Mouse (Mus musculus) spleen, adult 2 months (tissue): ENCODE results near the gene Pum3. TPM values are rescaled to one million over a fixed set of nuclear protein-coding genes. Genes with fewer than 3 reads are reported as not detected.

ENCODE experiments used
- DNase-seq, 2 experiments: peaks; one replicate each; pipeline versions ENCODE4 v3.0.0 to v3.0.0-alpha.2; 2012 to 2021; ENCODE audit warnings: low spot score in 2 of 2, low read depth in 1 of 2
- H3K27ac ChIP-seq: fragments of 200-500 bp; 2 replicates; pipeline ENCODE4 v1.5.1; 2012; ENCODE audit warnings: low read length, inconsistent platforms; ENCODE audit not compliant: insufficient read depth
- H3K27me3 ChIP-seq: fragments of 200-500 bp; 2 replicates; pipeline ENCODE4 v1.6.1; 2012; ENCODE audit warnings: mild to moderate bottlenecking, moderate library complexity, low read length, inconsistent platforms; ENCODE audit not compliant: control insufficient read depth, insufficient read depth
- H3K36me3 ChIP-seq: fragments of 200-500 bp; 2 replicates; pipeline ENCODE4 v1.6.1; 2012; ENCODE audit warnings: mild to moderate bottlenecking, low read length, inconsistent platforms; ENCODE audit not compliant: control insufficient read depth, insufficient read depth
- H3K4me1 ChIP-seq: fragments of 200-500 bp; 2 replicates; pipeline ENCODE4 v1.6.1; 2011; ENCODE audit warnings: inconsistent platforms; ENCODE audit not compliant: control insufficient read depth, insufficient read depth, insufficient read length
- H3K4me3 ChIP-seq: fragments of 200-500 bp; 2 replicates; pipeline ENCODE4 v1.5.1; 2011; ENCODE audit warnings: mild to moderate bottlenecking, inconsistent platforms; ENCODE audit not compliant: insufficient read depth, insufficient read length; ENCODE audit errors: extremely low read depth
- CTCF ChIP-seq: fragments of 200-500 bp; IDR thresholded peaks from 2 replicates; pipeline ENCODE4 v1.5.1; 2011; ENCODE audit warnings: mild to moderate bottlenecking, inconsistent platforms; ENCODE audit not compliant: insufficient read depth, insufficient read length, insufficient replicate concordance; ENCODE audit errors: extremely low read depth
- POLR2A ChIP-seq: fragments of 200-500 bp; IDR thresholded peaks from 2 replicates; pipeline ENCODE4 v1.6.1; 2011; ENCODE audit warnings: low read depth, low read length, inconsistent platforms
- WGBS: fragments of 180-500 bp; shearing (Covaris S2); methylation state at CpG from one replicate; pipeline ENCODE4 v1.1.7; 2018; 5-methylcytosine and 5-hydroxymethylcytosine counted together
- polyA plus RNA-seq: library from polyadenylated mRNA; depleted of rRNA; stranded (reverse); fragments of >200 nt; gene quantifications from 2 replicates; pipeline ENCODE4 v1.2.3, GENCODE M21; 2012

Gene Pum3
- polyA plus RNA-seq, 1 experiment = 14.2 TPM

GRCm38 (mm10) chr19:27410751-27411150, 18.9 kb downstream of the Pum3 start:
- no peak for DNase-seq
- no peak overlapping the region for H3K4me3 ChIP-seq
- whole genome bisulfite sequencing = 80% methylated on average over 4 of the region's 4 CpGs
- no peaks in the 10 kb centered on the region for H3K4me1 ChIP-seq
- TF ChIP-seq POLR2A = no peak
- no peaks in the 10 kb centered on the region for H3K27me3 ChIP-seq
- peaks cover 23% of the 10 kb centered on the region for H3K36me3 ChIP-seq
- peak overlapping the region; percentile 43 for H3K27ac ChIP-seq

- H3K36me3 ChIP-seq = peaks cover 19% of the 10 kb centered on the region
- DNase-seq = no peak
- no peak overlapping the region for H3K27ac ChIP-seq
- TF ChIP-seq POLR2A (no peak), CTCF (no peak)
- H3K27me3 ChIP-seq = no peaks in the 10 kb centered on the region
- H3K4me1 ChIP-seq = no peaks in the 10 kb centered on the region
- H3K4me3 ChIP-seq = no peak overlapping the region
Measured at GRCm38 (mm10) chr19:27409782-27410181, 19.8 kb downstream of the Pum3 start.

- no peak for DNase-seq
- Histone ChIP-seq H3K27me3 (no peaks in the 10 kb centered on the region), H3K36me3 (peaks cover 18% of the 10 kb centered on the region), H3K4me1 (no peaks in the 10 kb centered on the region), H3K27ac (no peak overlapping the region), H3K4me3 (no peak overlapping the region)
- TF ChIP-seq CTCF (no peak), POLR2A (no peak)
- 93% methylated on average over 4 of the region's 4 CpGs for WGBS
Measured at GRCm38 (mm10) chr19:27409196-27409595, 20.4 kb downstream of the Pum3 start.

GRCm38 (mm10) chr19:27397797-27398196, 31.8 kb downstream of the Pum3 start:
- Histone ChIP-seq H3K4me1 (no peaks in the 10 kb centered on the region), H3K4me3 (no peak overlapping the region), H3K27me3 (no peaks in the 10 kb centered on the region), H3K27ac (no peak overlapping the region), H3K36me3 (peaks cover 43% of the 10 kb centered on the region)
- TF ChIP-seq CTCF (no peak), POLR2A (no peak)
- 94% methylated on average over 9 of the region's 9 CpGs for WGBS
- DNase-seq = no peak

- H3K4me1 ChIP-seq = no peaks in the 10 kb centered on the region
- TF ChIP-seq CTCF (no peak), POLR2A (no peak)
- no peak for DNase-seq
- 96% methylated on average over 5 of the region's 5 CpGs for WGBS
- peaks cover 45% of the 10 kb centered on the region for H3K36me3 ChIP-seq
- no peak overlapping the region for H3K4me3 ChIP-seq
- H3K27me3 ChIP-seq = no peaks in the 10 kb centered on the region
- no peak overlapping the region for H3K27ac ChIP-seq
Measured at GRCm38 (mm10) chr19:27397223-27397622, 32.4 kb downstream of the Pum3 start.

GRCm38 (mm10) chr19:27396719-27397118, 32.9 kb downstream of the Pum3 start:
- no peaks in the 10 kb centered on the region for H3K4me1 ChIP-seq
- TF ChIP-seq CTCF = no peak
- no peak for TF ChIP-seq POLR2A
- DNase-seq = no peak
- peaks cover 47% of the 10 kb centered on the region for H3K36me3 ChIP-seq
- H3K27ac ChIP-seq = no peak overlapping the region
- 93% methylated on average over 2 of the region's 2 CpGs for WGBS
- H3K4me3 ChIP-seq = no peak overlapping the region
- H3K27me3 ChIP-seq = no peaks in the 10 kb centered on the region

DNA sequence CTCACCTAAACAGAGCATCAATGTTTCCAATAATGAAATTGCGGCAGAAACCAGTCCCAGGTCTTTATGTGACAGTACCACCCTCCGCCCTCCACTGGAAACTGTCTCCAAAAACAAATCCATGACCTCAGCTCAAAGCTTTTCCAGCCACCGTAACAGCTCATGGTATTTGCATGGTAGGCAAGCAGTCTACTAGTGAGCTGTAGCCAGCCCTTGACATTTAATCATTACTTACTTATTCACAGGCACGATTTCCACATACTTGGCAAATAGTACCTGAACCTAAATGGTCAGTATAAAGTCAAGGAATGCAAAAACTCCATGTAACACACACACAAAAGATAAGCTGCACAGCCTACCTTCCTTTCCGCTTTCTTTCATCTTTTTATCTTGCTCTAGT, 33.7 kb downstream of the Pum3 start:
- no peak overlapping the region for H3K27ac ChIP-seq
- WGBS = 94% methylated on average over 5 of the region's 5 CpGs
- H3K36me3 ChIP-seq = peaks cover 46% of the 10 kb centered on the region
- no peaks in the 10 kb centered on the region for H3K27me3 ChIP-seq
- TF ChIP-seq POLR2A (no peak), CTCF (no peak)
- H3K4me3 ChIP-seq = no peak overlapping the region
- DNase-seq = no peak
- H3K4me1 ChIP-seq = no peaks in the 10 kb centered on the region
